Mouse (Mus musculus): ENCODE results near the gene Tecpr2. TPM values are rescaled to one million over a fixed set of nuclear protein-coding genes. Genes with fewer than 3 reads are reported as not detected.
A peak's percentile ranks its signal among the peaks of the same experiment; 100 is the strongest.

Gene Tecpr2
- polyA plus RNA-seq, 1 experiment from 2014 or later, result 3.3 TPM

DNA sequence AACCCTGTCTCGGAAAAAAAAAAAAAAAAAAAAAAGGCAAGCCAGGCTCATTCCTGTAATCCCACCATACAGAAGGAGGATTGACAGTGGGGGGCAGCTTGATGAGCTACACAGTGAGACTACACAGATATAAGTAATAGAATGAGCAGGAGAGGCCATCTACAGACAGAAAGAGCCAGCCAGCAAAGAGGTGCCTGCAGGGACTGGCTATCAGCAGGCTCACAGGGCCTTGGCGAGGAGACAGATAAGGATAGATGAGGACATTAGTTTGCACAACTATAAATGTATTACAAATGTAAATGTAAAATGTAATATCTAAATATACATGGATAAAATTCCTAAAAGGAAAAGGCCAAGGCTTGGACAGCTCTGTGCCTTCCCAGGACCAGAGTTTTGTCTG, 110.8 kb downstream of the Tecpr2 start:
- no peaks in the 10 kb centered on the region for H3K36me3 ChIP-seq
- H3K27me3 ChIP-seq (replicated peaks), result no peaks in the 10 kb centered on the region
- no peak overlapping the region for H3K4me3 ChIP-seq (replicated peaks)
- H3K9ac ChIP-seq, result no peak overlapping the region
- ATAC-seq (ENCODE audit: insufficient read depth, low FRiP score, low read depth), result no peak
- no peaks in the 10 kb centered on the region for H3K9me3 ChIP-seq
- WGBS, result 80% methylated on average over 2 of the region's 2 CpGs
- H3K27ac ChIP-seq, result no peak overlapping the region
- H3K4me1 ChIP-seq, result no peaks in the 10 kb centered on the region; the same call in 1 of the 2 replicates
- no peak overlapping the region for H3K4me2 ChIP-seq

DNA sequence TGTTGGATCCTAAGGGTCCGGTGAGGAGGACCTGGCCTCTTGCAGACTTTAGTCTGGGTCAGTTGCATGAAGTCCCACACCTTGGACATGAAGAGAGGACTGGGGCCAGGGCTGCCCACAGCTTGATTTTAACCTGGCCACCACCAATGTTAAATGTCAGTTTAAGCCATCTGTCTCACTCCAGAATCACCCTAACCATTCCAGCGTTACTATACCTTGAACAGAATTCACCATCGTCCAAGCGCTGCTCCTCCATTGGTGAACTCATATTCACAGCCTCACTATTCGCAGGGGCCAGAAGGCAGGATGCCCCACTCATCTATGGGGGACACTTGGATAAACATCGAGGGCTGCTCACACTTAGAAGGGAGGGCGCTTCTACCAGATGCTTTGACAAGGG, 111.9 kb downstream of the Tecpr2 start:
- WGBS, result 91% methylated on average over 7 of the region's 7 CpGs
- peaks cover under 1% of the 10 kb centered on the region; the same call in 1 of the 2 replicates for H3K4me1 ChIP-seq
- no peaks in the 10 kb centered on the region for H3K36me3 ChIP-seq
- no peaks in the 10 kb centered on the region for H3K27me3 ChIP-seq (replicated peaks)
- H3K4me2 ChIP-seq, result no peak overlapping the region
- H3K4me3 ChIP-seq (replicated peaks), result no peak overlapping the region
- no peak for ATAC-seq (ENCODE audit: insufficient read depth, low FRiP score, low read depth)
- H3K27ac ChIP-seq, result no peak overlapping the region
- H3K9me3 ChIP-seq, result no peaks in the 10 kb centered on the region
- H3K9ac ChIP-seq, result no peak overlapping the region

DNA sequence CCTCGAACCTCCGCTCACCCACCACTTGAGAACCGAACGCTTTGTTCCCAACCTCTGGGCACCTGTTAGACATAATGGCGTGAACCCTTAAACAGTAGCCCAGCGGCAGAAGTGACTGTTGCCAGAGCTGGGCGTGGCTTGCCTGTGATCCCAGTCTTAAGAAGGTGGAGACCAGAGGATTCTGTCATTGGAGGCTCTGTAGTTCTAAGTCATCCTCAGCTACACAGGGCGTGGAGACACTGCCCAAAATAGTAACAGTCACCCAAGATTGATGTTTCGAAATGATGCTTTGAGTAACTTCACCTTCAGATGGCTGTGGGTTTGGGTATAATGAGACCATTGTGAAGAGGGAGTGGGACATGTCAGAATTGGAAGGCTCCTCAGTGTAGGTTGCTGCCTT, 115.1 kb downstream of the Tecpr2 start:
- H3K27ac ChIP-seq, result no peak overlapping the region
- H3K9ac ChIP-seq, result no peak overlapping the region
- 73% methylated on average over 9 of the region's 9 CpGs for WGBS
- no peaks in the 10 kb centered on the region for H3K9me3 ChIP-seq
- ATAC-seq (ENCODE audit: insufficient read depth, low FRiP score, low read depth), result no peak
- no peak overlapping the region for H3K4me2 ChIP-seq
- peaks cover 33% of the 10 kb centered on the region for H3K4me1 ChIP-seq
- no peaks in the 10 kb centered on the region for H3K27me3 ChIP-seq (replicated peaks)
- no peak overlapping the region for H3K4me3 ChIP-seq (replicated peaks)
- H3K36me3 ChIP-seq, result no peaks in the 10 kb centered on the region

DNA sequence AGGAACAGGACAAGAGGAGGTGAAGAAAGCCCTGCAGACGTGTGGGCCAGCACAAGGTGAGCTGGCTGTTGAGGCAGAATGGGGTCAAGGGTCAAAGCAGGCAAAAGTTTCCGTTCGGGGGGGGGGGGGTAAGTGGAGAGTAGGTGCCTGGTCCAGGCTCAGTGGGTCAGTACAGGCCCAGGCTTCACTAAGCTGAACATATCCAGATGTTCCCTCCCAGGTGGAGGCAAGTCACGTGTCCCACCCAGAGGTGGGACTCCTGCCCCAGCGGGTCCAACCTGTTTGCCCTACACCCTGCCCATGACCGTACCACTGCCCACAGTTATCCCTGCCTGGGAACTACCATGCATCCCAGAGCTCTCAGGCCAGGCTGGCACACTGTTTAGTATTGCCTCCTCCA, 116.7 kb downstream of the Tecpr2 start:
- Histone ChIP-seq H3K9ac (no peak overlapping the region), H3K27me3 (replicated peaks) (no peaks in the 10 kb centered on the region), H3K27ac (peak overlapping the region; percentile 81; the same call in 1 of the 2 replicates), H3K9me3 (no peaks in the 10 kb centered on the region), H3K4me1 (peaks cover 40% of the 10 kb centered on the region), H3K36me3 (no peaks in the 10 kb centered on the region), H3K4me2 (no peak overlapping the region), H3K4me3 (replicated peaks) (no peak overlapping the region)
- peak; percentile 33; the same call in 1 of the 2 replicates for ATAC-seq (ENCODE audit: insufficient read depth, low FRiP score, low read depth)
- WGBS, result 62% methylated on average over 6 of the region's 6 CpGs

DNA sequence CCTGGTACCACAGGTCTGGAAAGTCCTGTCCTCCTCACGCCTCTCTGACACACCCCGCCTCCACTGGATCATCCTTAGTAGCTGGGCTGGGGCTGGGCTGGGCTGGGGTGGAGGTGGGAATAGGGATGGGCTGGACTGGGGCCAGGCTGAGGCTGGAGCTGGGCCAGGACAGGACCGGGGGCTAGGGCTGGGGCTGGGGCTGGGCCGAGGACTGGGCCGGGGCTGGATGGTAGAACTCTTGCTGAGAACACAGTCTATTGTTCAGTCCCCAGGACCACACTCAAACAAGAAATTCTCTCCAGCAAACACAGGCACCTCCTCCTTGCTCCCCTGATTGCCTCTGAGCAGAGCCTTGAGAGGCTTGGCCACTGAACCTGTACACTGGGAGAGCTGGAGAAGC, 117.3 kb downstream of the Tecpr2 start:
- peak; percentile 19 for ATAC-seq (ENCODE audit: insufficient read depth, low FRiP score, low read depth)
- Histone ChIP-seq H3K27me3 (replicated peaks) (no peaks in the 10 kb centered on the region), H3K27ac (peak overlapping the region; percentile 81), H3K4me2 (no peak overlapping the region), H3K9ac (no peak overlapping the region), H3K4me1 (peaks cover 40% of the 10 kb centered on the region), H3K9me3 (no peaks in the 10 kb centered on the region), H3K36me3 (no peaks in the 10 kb centered on the region), H3K4me3 (replicated peaks) (no peak overlapping the region)
- WGBS, result 38% methylated on average over 5 of the region's 5 CpGs

DNA sequence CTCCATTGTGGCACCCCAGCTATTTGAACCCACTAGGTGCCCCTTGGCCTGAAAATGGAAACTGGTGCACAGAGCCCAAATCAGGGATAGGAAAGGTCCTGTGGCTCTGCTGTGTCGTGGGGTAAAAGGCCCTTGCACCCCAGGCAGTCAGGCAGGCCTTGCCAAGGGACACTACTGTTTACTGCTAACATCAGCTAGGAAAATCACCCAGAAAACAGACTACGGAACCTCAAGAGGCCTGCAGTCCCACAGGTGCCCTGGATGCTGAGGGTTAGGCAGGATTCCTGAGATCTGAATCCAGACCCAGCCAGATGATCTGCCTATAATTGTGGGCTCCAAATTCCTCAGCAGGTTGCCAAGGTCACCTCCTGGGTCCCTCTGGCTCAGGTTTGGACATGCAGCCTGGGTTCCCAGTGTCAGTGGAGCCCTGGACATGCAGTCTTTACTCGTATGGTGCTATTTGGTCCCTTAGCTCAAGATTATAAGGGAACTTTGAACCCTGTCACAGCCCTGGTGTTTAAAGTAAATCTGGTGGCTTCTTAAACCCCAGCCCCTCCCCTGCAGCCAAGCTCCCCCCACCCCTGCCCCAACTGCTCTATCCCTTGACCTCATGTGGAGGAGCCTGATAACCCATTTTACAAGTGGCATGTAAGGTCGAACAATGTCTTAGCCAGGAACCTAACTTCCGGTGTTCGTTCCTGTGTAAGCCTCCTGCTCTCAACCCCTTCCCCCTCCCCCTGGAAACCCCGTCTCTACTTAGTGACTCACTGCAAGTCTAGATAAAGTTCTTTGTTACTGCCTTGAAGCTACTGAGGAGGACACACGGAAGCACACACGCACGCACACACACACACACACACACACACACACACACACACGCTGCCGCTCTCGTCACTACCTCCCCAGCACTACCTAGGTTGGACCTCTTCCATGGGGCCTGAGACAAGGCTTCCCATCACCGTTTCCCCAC, 118.4 kb downstream of the Tecpr2 start:
- no peaks in the 10 kb centered on the region for H3K9me3 ChIP-seq
- H3K36me3 ChIP-seq, result no peaks in the 10 kb centered on the region
- H3K4me1 ChIP-seq, result peaks cover 40% of the 10 kb centered on the region
- H3K4me3 ChIP-seq (replicated peaks), result no peak overlapping the region
- H3K9ac ChIP-seq, result no peak overlapping the region
- peak overlapping the region; percentile 81 for H3K27ac ChIP-seq
- 49% methylated on average over 14 of the region's 14 CpGs for WGBS
- peak; percentile 64 for ATAC-seq (ENCODE audit: insufficient read depth, low FRiP score, low read depth)
- H3K4me2 ChIP-seq, result no peak overlapping the region
- no peaks in the 10 kb centered on the region for H3K27me3 ChIP-seq (replicated peaks)

DNA sequence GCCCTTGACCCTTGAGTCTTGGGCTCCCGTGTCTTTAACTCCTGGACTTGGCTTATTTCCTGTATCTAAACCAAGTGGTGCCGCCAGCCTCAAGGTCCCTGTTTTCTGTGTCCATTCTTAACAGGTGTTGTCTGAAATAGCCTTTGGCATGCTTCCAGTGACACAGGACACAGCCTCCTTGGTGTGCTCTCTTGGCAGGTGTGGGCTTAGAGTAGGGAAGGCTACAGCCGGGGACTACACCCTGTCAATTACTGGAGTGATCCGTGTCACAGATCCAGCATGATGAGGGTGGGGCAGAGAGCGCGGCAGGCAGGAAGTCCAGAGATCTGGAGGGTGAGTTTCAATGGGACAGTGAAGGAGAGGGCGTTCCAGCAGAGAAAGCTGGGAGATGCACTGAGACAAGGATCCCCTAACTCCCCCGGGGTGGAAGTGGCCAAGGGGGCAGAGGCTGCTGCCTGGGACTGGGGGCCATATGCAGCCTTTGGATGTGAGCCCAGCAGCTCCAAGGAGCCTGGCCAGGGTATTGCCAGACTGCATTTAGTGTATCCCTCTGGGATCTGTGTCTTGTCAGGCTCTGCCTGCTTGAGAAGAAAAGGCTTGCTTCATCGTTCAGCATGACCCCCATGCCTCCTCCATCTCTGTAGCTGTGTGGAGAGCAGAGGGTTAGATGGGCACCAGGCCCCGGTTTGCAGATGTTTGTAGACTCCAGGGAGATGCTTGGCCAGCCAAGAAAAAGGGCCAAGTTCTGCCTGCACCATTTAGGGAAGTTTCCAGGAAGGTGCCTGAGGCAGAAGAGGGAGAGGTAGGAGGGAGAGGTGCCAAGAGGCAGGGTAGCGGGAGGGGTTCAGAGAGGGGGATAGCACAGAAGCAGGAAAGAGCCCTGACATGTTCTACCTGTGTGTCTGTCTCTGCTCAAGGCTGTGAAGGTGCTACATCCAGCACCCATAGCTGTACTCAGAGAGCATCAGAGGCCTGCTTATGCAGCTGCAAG, 119.7 kb downstream of the Tecpr2 start:
- Histone ChIP-seq H3K4me1 (peaks cover 40% of the 10 kb centered on the region), H3K27ac (peak overlapping the region; percentile 81), H3K9me3 (no peaks in the 10 kb centered on the region), H3K36me3 (no peaks in the 10 kb centered on the region), H3K4me2 (no peak overlapping the region), H3K27me3 (replicated peaks) (no peaks in the 10 kb centered on the region), H3K9ac (no peak overlapping the region), H3K4me3 (replicated peaks) (no peak overlapping the region)
- ATAC-seq (ENCODE audit: insufficient read depth, low FRiP score, low read depth), result peak; percentile 31; the same call in 1 of the 2 replicates
- 42% methylated on average over 11 of the region's 11 CpGs for WGBS

DNA sequence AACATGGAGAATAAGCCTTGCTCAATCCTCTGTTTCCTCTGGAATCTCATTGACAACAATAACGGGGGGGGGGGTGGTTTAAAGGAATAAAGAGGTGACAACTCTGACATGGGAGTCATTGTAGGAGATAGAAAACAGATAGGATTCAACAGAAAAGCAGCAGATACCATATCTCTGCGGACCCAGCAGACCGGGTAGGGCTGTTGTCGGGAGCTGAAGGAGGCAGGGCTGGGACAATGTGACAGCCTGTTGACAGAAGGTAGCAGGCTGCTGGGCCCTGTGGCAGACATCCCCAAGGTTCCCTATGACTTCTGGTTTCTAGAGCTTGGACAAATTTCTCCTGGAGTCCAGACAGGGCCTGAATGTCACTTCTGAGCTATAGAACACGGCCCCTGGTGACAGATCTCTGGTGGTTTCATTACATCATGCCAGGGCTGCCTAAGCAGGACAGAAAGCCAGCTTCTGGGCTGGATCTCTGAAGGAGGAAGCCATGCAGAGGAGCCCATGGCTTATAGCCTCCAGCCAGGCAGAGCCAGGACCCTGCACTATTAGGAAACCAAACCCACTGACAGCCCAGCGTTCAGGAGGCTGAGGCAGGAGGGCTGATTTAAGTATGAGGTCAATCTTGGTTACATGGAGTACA, 120.7 kb downstream of the Tecpr2 start:
- Histone ChIP-seq H3K4me3 (replicated peaks) (no peak overlapping the region), H3K36me3 (no peaks in the 10 kb centered on the region), H3K9ac (no peak overlapping the region), H3K9me3 (no peaks in the 10 kb centered on the region), H3K27me3 (replicated peaks) (no peaks in the 10 kb centered on the region), H3K27ac (peak overlapping the region; percentile 81), H3K4me2 (no peak overlapping the region), H3K4me1 (peaks cover 40% of the 10 kb centered on the region)
- WGBS, result 62% methylated on average over 6 of the region's 6 CpGs
- no peak for ATAC-seq (ENCODE audit: insufficient read depth, low FRiP score, low read depth)

DNA sequence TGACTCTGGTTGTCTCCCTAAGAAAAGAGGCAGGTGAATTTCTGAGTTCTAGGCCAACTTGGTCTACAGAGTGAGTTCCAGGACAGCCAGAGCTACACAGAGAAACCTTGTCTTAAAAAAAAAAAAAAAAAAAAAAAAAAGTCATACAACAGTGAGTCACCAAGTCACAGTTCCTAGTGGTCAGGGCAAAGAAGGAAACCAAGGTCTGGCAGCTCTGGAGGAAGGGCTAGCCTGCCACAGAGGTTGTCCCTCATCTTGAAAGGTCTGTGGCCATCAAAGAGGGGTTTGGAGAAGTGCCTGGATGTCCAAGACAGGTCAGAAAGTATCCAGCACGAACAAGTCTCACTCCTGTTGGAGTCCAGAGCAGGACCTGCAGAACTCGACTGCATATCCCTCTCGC, 127.7 kb downstream of the Tecpr2 start:
- WGBS, result 84% methylated on average over 3 of the region's 3 CpGs
- ATAC-seq (ENCODE audit: insufficient read depth, low FRiP score, low read depth), result no peak

DNA sequence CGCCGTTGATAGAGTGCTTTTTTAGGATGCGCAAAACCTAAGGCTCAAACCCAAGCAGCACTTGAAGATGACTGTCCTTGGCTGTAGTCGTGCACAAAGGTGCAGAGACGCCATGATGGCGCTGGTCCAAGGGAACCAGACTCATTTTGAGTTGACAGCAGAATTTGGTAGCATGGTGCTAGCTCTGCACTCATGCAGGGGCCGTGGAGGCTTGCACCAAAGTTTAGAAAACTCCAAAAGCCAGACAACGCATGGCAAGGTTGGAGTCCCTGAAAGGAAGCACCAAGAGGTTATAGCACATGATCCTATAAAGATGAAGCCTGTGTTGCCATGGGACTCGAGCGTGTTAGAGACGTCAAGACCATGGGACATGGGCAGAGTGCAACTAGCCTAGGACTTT, 129.0 kb downstream of the Tecpr2 start:
- WGBS, result 92% methylated on average over 11 of the region's 11 CpGs
- Histone ChIP-seq H3K36me3 (no peaks in the 10 kb centered on the region), H3K4me2 (no peak overlapping the region), H3K4me1 (no peaks in the 10 kb centered on the region), H3K27ac (no peak overlapping the region), H3K9ac (no peak overlapping the region), H3K9me3 (no peaks in the 10 kb centered on the region), H3K27me3 (replicated peaks) (no peaks in the 10 kb centered on the region), H3K4me3 (replicated peaks) (no peak overlapping the region)
- ATAC-seq (ENCODE audit: insufficient read depth, low FRiP score, low read depth), result no peak

More for the DNA sequence above, 127.7 kb downstream of the Tecpr2 start:
- H3K4me1 ChIP-seq, result no peaks in the 10 kb centered on the region
- no peak overlapping the region for H3K4me2 ChIP-seq
- H3K4me3 ChIP-seq (replicated peaks), result no peak overlapping the region
- H3K27me3 ChIP-seq (replicated peaks), result no peaks in the 10 kb centered on the region
- no peak overlapping the region for H3K9ac ChIP-seq
- H3K27ac ChIP-seq, result no peak overlapping the region
- H3K9me3 ChIP-seq, result no peaks in the 10 kb centered on the region
- H3K36me3 ChIP-seq, result no peaks in the 10 kb centered on the region

DNA sequence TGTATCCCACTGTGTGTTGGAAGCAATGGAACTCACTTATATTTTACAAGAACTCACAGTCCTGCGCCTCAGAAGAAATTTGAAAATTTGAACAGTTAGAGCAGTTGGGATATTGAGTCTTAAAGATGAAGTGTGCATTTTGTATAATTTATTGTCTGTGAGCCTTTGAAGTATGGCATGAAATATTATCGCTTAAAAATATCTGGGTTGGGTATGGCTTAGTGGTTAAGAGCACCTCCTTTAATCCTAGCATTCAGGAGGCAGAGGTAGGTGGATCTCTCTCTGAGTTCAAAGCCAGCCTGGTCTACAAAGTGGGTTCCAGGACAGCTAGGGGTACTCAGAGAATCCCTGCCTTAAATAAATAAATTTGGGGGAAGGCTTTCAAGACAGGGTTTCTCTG, 130.0 kb downstream of the Tecpr2 start:
- 92% methylated on average over 2 of the region's 2 CpGs for WGBS
- H3K4me1 ChIP-seq, result no peaks in the 10 kb centered on the region
- no peak overlapping the region for H3K4me2 ChIP-seq
- ATAC-seq (ENCODE audit: insufficient read depth, low FRiP score, low read depth), result no peak
- H3K9ac ChIP-seq, result no peak overlapping the region
- H3K9me3 ChIP-seq, result no peaks in the 10 kb centered on the region
- no peaks in the 10 kb centered on the region for H3K36me3 ChIP-seq
- H3K4me3 ChIP-seq (replicated peaks), result no peak overlapping the region
- H3K27me3 ChIP-seq (replicated peaks), result no peaks in the 10 kb centered on the region
- no peak overlapping the region for H3K27ac ChIP-seq

All from stomach, embryonic 15.5 days (tissue).